Mouse (Mus musculus) lung, postnatal 0 days (tissue): ENCODE data around the gene Cacna1a.

ENCODE experiments used
- CTCF ChIP-seq: IDR thresholded peaks from 2 replicates; pipeline ENCODE4 v1.5.1; 2016; ENCODE audit warnings: antibody characterized with exemption, mild to moderate bottlenecking
- EP300 ChIP-seq: IDR thresholded peaks from 2 replicates; pipeline ENCODE4 v1.6.1; 2016; ENCODE audit warnings: antibody characterized with exemption, mild to moderate bottlenecking, control low read depth

DNA sequence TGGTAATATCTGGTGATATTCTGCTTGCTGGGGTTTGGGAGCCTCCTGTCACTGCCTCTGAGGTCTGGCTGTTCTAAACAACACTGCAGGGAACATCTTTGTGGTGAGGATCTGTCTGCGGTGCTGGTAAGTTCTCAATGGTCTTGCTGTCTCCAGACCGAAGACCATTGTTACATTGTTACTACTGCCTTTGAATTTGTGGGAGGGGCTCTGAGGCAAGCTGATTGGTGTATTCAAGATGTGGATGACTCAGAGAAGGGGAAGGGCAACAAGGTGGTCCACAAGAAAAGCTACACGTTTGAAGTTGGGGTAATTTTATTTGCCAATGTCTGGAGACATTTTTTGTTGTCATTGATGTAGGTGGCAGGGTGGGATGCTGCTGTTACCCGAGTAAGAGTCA, 40.8 kb downstream of the Cacna1a start:
- TF ChIP-seq CTCF, result no peak
- no peak for TF ChIP-seq EP300
